Mouse (Mus musculus) G1E-ER4 (cell line): ENCODE measurements around the gene Mrps23. TPM values are rescaled to one million over a fixed set of nuclear protein-coding genes. Genes with fewer than 3 reads are reported as not detected.

Source experiments
- GATA1 ChIP-seq: IDR thresholded peaks from one replicate; pipeline ENCODE4 v1.8.0; 2012; ENCODE audit warnings: low read length, inconsistent platforms
- polyA plus RNA-seq: library from polyadenylated mRNA; stranded (reverse); fragments of >175 nt; gene quantifications from 2 replicates; pipeline ENCODE4 v1.2.3, GENCODE M21; 2012

The Mrps23 gene
- polyA plus RNA-seq, 1 experiment = 376 TPM

- TF ChIP-seq GATA1 = no peak
Observed at GRCm38 (mm10) chr11:88221929-88222475, 17.8 kb downstream of the Mrps23 start.

- TF ChIP-seq GATA1 = no peak
Observed at GRCm38 (mm10) chr11:88227001-88227957, 23.1 kb downstream of the Mrps23 start.

- TF ChIP-seq GATA1 = no peak
Observed at GRCm38 (mm10) chr11:88231213-88231790, 27.1 kb downstream of the Mrps23 start.

- peak; percentile 61 for TF ChIP-seq GATA1
Observed at GRCm38 (mm10) chr11:88233528-88234427, 29.6 kb downstream of the Mrps23 start.

GRCm38 (mm10) chr11:88234789-88235188, 30.6 kb downstream of the Mrps23 start:
- TF ChIP-seq GATA1 = no peak

GRCm38 (mm10) chr11:88235221-88236203, 31.3 kb downstream of the Mrps23 start:
- TF ChIP-seq GATA1 = no peak

GRCm38 (mm10) chr11:88240275-88240674, 36.1 kb downstream of the Mrps23 start:
- TF ChIP-seq GATA1 = no peak

GRCm38 (mm10) chr11:88240736-88241353, 36.7 kb downstream of the Mrps23 start:
- TF ChIP-seq GATA1 = no peak

- TF ChIP-seq GATA1 = no peak
Observed at GRCm38 (mm10) chr11:88241468-88242301, 37.5 kb downstream of the Mrps23 start.

GRCm38 (mm10) chr11:88245581-88246170, 41.5 kb downstream of the Mrps23 start:
- no peak for TF ChIP-seq GATA1

GRCm38 (mm10) chr11:88248636-88249035, 44.4 kb downstream of the Mrps23 start:
- TF ChIP-seq GATA1 = no peak

- no peak for TF ChIP-seq GATA1
Observed at GRCm38 (mm10) chr11:88250568-88250967, 46.4 kb downstream of the Mrps23 start.
